Mouse (Mus musculus) embryonic facial prominence, embryonic 14.5 days (tissue): Measurements from ENCODE around the gene Cc2d1b. TPM values are rescaled to one million over a fixed set of nuclear protein-coding genes. Genes with fewer than 3 reads are reported as not detected.

Experiments
- ATAC-seq: fragments of 200-750 bp; cut with Nextera tagmentation; 2 replicates; pipeline ENCODE4 v1.8.0; 2017; ENCODE audit warnings: low read depth, moderate number of reproducible peaks, moderate TSS enrichment
- DNase-seq: peaks from one replicate; pipeline ENCODE4 v3.0.0-alpha.2; 2015; ENCODE audit warnings: low spot score
- H3K27ac ChIP-seq: fragments of 300-500 bp; sonication (generic); replicated peaks from 2 replicates; pipeline ENCODE4 v1.5.1; 2014; ENCODE audit warnings: low read depth, mild to moderate bottlenecking, low read length, moderate library complexity
- H3K27me3 ChIP-seq: fragments of 300-500 bp; sonication (generic); replicated peaks from 2 replicates; pipeline ENCODE4 v1.6.1; 2014; ENCODE audit warnings: low read length; ENCODE audit not compliant: control insufficient read depth, insufficient read depth
- H3K36me3 ChIP-seq: fragments of 300-500 bp; sonication (generic); 2 replicates; pipeline ENCODE4 v1.6.1; 2014; ENCODE audit warnings: low read length, mixed read lengths; ENCODE audit not compliant: control insufficient read depth, insufficient read depth
- H3K4me1 ChIP-seq: fragments of 300-500 bp; sonication (generic); 2 replicates; pipeline ENCODE4 v1.6.1; 2014; ENCODE audit warnings: antibody characterized with exemption, low read length; ENCODE audit not compliant: control insufficient read depth, insufficient read depth
- H3K4me2 ChIP-seq: fragments of 300-500 bp; sonication (generic); 2 replicates; pipeline ENCODE4 v1.6.1; 2014; ENCODE audit warnings: low read depth, mild to moderate bottlenecking, low read length, moderate library complexity, mixed read lengths
- H3K4me3 ChIP-seq: fragments of 300-500 bp; sonication (generic); 2 replicates; pipeline ENCODE4 v1.5.1; 2014; ENCODE audit warnings: low read depth, mild to moderate bottlenecking, low read length
- H3K9ac ChIP-seq: fragments of 300-500 bp; sonication (generic); 2 replicates; pipeline ENCODE4 v1.6.1; 2014; ENCODE audit warnings: low read depth, mild to moderate bottlenecking, low read length, moderate library complexity, mixed read lengths
- H3K9me3 ChIP-seq: fragments of 300-500 bp; sonication (generic); 2 replicates; pipeline ENCODE4 v1.6.1; 2016; ENCODE audit warnings: low read length; ENCODE audit not compliant: control insufficient read depth
- WGBS: fragments of 180-500 bp; shearing (Covaris S2); extraction: QIAGEN DNeasy Blood & Tissue Kit; methylation state at CpG from one replicate; pipeline ENCODE4 v1.1.7; 2014; 5-methylcytosine and 5-hydroxymethylcytosine counted together
- polyA plus RNA-seq: library from polyadenylated mRNA; unstranded; fragments of >200 nt; fragmentation: Nextera tagmentation; extraction: Ambion mirVana; gene quantifications from 2 replicates; pipeline ENCODE4 v1.2.1, GENCODE M21; 2014

Cc2d1b gene
- polyA plus RNA-seq = 28.2 and 32.5 TPM in 2 replicates

- peak within 1 kb of the TSS; percentile 65 for H3K4me3 ChIP-seq
- peak within 1 kb of the TSS; percentile 76 for H3K4me2 ChIP-seq
- peak within 1 kb of the TSS; percentile 91 for H3K27ac ChIP-seq
- peak within 1 kb of the TSS; percentile 84 for H3K9ac ChIP-seq
- no peaks in the 10 kb centered on the region for H3K9me3 ChIP-seq
- ATAC-seq (peak; percentile 94), DNase-seq (peak; percentile 96)
- H3K4me1 ChIP-seq = peaks cover 11% of the 10 kb centered on the region; the same call in 1 of the 2 replicates
- no peaks in the 10 kb centered on the region for H3K27me3 ChIP-seq
- 1% methylated on average over 30 of the region's 86 CpGs for WGBS
- peaks cover 16% of the 10 kb centered on the region; the same call in 1 of the 2 replicates for H3K36me3 ChIP-seq
Observed at GRCm38 (mm10) chr4:108619587-108620341, at the start of gene Cc2d1b. TSS of gene Cc2d1b (plus strand) at chr4:108619940.

GRCm38 (mm10) chr4:108572644-108573043, 47.1 kb upstream of the Cc2d1b start:
- no peak for DNase-seq
- no peak overlapping the region for H3K4me3 ChIP-seq
- H3K9me3 ChIP-seq = no peaks in the 10 kb centered on the region
- H3K4me1 ChIP-seq = peaks cover 1% of the 10 kb centered on the region
- 96% methylated on average over 3 of the region's 3 CpGs for WGBS
- no peak overlapping the region for H3K9ac ChIP-seq
- H3K27ac ChIP-seq = no peak overlapping the region
- no peak overlapping the region for H3K4me2 ChIP-seq
- no peaks in the 10 kb centered on the region for H3K27me3 ChIP-seq
- ATAC-seq = no peak
- H3K36me3 ChIP-seq = peaks cover 71% of the 10 kb centered on the region

- Histone ChIP-seq H3K9me3 (no peaks in the 10 kb centered on the region), H3K4me2 (peak within 1 kb of the TSS; percentile 84), H3K27ac (peak within 1 kb of the TSS; percentile 87), H3K4me3 (peak within 1 kb of the TSS; percentile 68), H3K36me3 (peaks cover 22% of the 10 kb centered on the region), H3K9ac (peak within 1 kb of the TSS; percentile 74), H3K4me1 (peaks cover 16% of the 10 kb centered on the region), H3K27me3 (no peaks in the 10 kb centered on the region)
- DNase-seq (peak; percentile 99), ATAC-seq (peak; percentile 99)
- under 1% methylated on average over 64 of the region's 64 CpGs for WGBS
Observed at GRCm38 (mm10) chr4:108578840-108579742, 40.6 kb upstream of the Cc2d1b start, which contains the start of the genes Prpf38a and Orc1. TSS of gene Prpf38a (minus strand) at chr4:108579336. TSS of gene Orc1 (plus strand) at chr4:108579423.

- Histone ChIP-seq H3K4me2 (peak overlapping the region; percentile 84), H3K36me3 (peaks cover 15% of the 10 kb centered on the region), H3K9ac (peak overlapping the region; percentile 74), H3K4me3 (peak overlapping the region; percentile 68), H3K27me3 (no peaks in the 10 kb centered on the region), H3K4me1 (peaks cover 16% of the 10 kb centered on the region), H3K27ac (peak overlapping the region; percentile 87), H3K9me3 (no peaks in the 10 kb centered on the region)
- no peak for ATAC-seq
- WGBS = under 1% methylated on average over 16 of the region's 16 CpGs
- no peak for DNase-seq
Observed at GRCm38 (mm10) chr4:108579743-108580411, 39.9 kb upstream of the Cc2d1b start.

GRCm38 (mm10) chr4:108593376-108593775, 26.4 kb upstream of the Cc2d1b start:
- no peak for ATAC-seq
- DNase-seq = no peak
- Histone ChIP-seq H3K4me3 (no peak overlapping the region), H3K27me3 (no peaks in the 10 kb centered on the region), H3K27ac (no peak overlapping the region), H3K9me3 (no peaks in the 10 kb centered on the region), H3K4me1 (no peaks in the 10 kb centered on the region), H3K4me2 (no peak overlapping the region), H3K9ac (no peak overlapping the region), H3K36me3 (0 out of 2 replicates have a peak, but pooled peaks cover 17% of the 10 kb centered on the region)
- WGBS = 87% methylated on average over 2 of the region's 2 CpGs

- Histone ChIP-seq H3K27me3 (no peaks in the 10 kb centered on the region), H3K27ac (no peak overlapping the region), H3K4me3 (no peak overlapping the region), H3K4me2 (no peak overlapping the region), H3K9me3 (no peaks in the 10 kb centered on the region), H3K9ac (no peak overlapping the region), H3K36me3 (peaks cover 19% of the 10 kb centered on the region), H3K4me1 (no peaks in the 10 kb centered on the region)
- no peak for ATAC-seq
- 86% methylated on average over 1 of the region's 1 CpGs for WGBS
- DNase-seq = no peak
Observed at GRCm38 (mm10) chr4:108595785-108596184, 24.0 kb upstream of the Cc2d1b start.

GRCm38 (mm10) chr4:108598306-108598705, 21.4 kb upstream of the Cc2d1b start:
- Histone ChIP-seq H3K27ac (no peak overlapping the region), H3K27me3 (no peaks in the 10 kb centered on the region), H3K36me3 (peaks cover 33% of the 10 kb centered on the region), H3K4me1 (no peaks in the 10 kb centered on the region), H3K4me3 (no peak overlapping the region), H3K9ac (no peak overlapping the region), H3K9me3 (no peaks in the 10 kb centered on the region), H3K4me2 (no peak overlapping the region)
- DNase-seq (no peak), ATAC-seq (no peak)
- 88% methylated on average over 4 of the region's 4 CpGs for WGBS

- Histone ChIP-seq H3K27ac (no peak overlapping the region), H3K9ac (no peak overlapping the region), H3K9me3 (no peaks in the 10 kb centered on the region), H3K4me3 (no peak overlapping the region), H3K36me3 (peaks cover 57% of the 10 kb centered on the region), H3K4me2 (no peak overlapping the region), H3K4me1 (no peaks in the 10 kb centered on the region), H3K27me3 (no peaks in the 10 kb centered on the region)
- 95% methylated on average over 7 of the region's 7 CpGs for WGBS
- ATAC-seq (no peak), DNase-seq (no peak)
Observed at GRCm38 (mm10) chr4:108601870-108602269, 17.9 kb upstream of the Cc2d1b start.
